Mouse (Mus musculus) granulocyte monocyte progenitor cell, adult 5-6 weeks (primary cell): ENCODE measurements around the gene Ptgfrn. TPM values are rescaled to one million over a fixed set of nuclear protein-coding genes. Genes with fewer than 3 reads are reported as not detected.
A peak's percentile ranks its signal among the peaks of the same experiment; 100 is the strongest.

Source experiments
- ATAC-seq: replicated peaks from 2 replicates; pipeline ENCODE4 v1.8.0; 2016; ENCODE audit warnings: mild to moderate bottlenecking, moderate TSS enrichment, inconsistent platforms; ENCODE audit not compliant: poor library complexity, severe bottlenecking
- total RNA-seq, 2 experiments: library from RNA; stranded (forward) in 1 of 2; stranded (reverse) in 1 of 2; fragments of 200-712, 200-1000 nt in 1 of 2; fragments of >200 nt in 1 of 2; fragmentation: Nextera tagmentation in 1 of 2; gene quantifications; 2 replicates each; pipeline ENCODE4 v1.2.3; 2014 to 2017

Ptgfrn gene
- total RNA-seq, 2 experiments from 2014 or later = not detected

DNA sequence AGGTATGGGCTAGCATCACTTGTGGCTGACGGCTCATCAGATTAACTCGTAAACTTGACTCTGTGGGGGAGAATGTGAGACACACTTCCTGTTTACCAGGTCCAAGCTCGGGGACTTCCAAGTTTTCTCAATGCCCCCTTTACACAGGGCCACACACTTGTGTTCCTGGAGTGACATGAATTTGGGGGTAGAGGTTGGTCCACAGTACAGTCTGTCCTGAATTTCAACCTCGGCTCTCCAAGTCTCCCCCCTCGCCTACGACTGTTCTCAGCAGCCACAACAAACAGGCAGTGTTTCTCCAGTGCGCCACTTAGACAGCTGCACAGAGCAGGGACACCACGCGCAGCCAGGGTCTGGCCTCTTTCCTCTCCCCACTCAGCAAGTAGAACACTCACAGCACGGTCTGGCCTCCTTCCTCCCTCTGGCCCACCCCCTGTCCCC, 97.9 kb downstream of the Ptgfrn start:
- peak; percentile 34 for ATAC-seq

DNA sequence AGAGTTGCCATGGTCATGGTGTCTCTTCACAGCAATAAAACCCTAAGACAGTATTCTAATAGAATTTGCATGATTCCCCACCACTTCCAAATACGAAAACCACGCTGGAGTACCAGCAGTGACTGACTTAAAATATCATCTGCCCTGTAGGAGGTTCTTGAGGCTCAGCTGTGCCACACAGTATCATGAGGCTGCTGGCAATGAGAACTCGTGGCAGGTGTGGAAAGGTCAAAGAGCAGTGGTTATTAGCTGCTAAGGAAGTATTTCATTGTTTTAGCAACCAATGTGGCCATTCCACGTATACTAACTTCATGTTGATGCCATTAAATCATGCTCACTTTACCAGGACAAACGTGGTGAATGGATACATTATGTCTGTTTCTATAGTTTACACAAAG, 98.9 kb downstream of the Ptgfrn start:
- 0 out of 2 replicates have a peak, but pooled peaks have one; percentile 16 for ATAC-seq

DNA sequence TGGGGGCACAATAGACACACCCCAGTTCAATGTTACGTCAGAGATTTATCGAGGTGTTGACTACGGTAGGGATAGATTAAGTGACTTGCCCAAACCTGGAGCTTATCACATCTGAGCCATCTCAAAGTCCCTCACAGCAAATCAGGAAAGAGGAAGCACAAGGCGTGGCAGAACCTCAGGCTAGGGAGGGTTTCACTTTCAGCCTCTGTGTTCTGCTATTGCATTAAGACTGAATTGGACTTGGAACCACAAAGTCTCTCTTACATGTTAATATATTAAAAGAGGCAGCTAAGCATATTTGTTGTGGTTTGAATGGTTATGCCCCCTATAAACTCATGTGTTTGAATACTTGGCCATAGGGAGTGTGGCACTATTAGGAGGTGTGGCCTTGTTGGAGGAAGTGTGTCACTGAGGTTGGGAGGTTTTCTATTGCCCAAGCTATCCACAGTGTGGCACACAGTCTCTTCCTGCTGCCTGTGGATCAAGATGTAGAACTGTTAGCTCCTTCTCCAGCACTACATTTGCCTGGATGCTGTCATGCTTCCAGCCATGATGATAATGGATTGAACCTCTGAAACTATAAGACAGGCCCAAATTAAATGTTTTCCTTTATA, 99.4 kb downstream of the Ptgfrn start:
- peak; percentile 87 for ATAC-seq

DNA sequence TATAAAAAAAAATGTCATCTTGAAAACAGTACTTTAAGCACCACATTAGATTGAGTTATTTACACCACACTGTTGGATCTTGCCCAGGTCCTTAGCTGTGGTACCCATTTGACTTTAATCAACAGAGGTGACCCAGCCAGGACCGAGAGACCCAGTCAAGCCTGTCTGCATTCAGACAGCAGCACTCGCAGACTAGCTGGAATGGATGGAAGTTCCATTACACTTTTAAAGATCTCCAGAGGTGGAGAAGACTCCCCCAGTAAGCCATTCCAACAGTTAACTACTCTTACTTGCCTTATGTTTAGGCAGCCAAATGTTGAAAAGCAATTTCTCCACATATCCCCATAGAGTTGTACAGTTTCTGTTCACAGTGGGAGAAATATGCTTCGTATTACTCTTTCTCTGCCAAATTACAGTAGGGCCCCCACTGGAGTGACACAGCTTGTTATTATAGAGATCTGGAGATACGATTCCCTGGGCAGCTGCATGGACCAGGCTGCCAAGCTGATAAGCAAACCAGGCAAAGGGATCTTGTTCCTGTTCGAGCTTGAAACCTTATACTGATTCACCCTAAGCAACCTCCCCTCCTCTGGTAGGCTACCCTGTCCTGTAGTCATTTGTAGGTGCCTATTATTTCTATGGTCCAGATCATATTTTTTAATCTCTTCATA, 102.8 kb downstream of the Ptgfrn start:
- ATAC-seq = no peak

DNA sequence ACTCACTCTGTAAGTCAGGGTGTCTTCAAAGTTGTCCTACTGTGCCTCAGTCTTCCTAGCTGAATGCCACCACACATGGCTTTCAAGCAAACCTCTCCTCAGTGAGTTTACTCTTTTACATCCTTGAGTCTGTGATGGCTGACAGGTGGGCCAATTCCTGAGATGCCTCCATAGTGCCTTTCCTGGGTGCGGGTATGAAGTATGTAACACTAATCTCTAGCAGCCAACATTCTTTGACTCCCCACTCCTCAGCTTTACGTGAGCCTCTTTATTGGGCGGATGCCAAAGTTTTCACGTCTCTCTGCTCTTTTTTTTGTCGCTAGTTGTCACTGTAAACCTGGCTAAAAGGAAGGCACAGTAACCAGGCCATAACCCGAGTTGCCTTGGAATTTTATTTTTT, 104.7 kb downstream of the Ptgfrn start:
- no peak for ATAC-seq

DNA sequence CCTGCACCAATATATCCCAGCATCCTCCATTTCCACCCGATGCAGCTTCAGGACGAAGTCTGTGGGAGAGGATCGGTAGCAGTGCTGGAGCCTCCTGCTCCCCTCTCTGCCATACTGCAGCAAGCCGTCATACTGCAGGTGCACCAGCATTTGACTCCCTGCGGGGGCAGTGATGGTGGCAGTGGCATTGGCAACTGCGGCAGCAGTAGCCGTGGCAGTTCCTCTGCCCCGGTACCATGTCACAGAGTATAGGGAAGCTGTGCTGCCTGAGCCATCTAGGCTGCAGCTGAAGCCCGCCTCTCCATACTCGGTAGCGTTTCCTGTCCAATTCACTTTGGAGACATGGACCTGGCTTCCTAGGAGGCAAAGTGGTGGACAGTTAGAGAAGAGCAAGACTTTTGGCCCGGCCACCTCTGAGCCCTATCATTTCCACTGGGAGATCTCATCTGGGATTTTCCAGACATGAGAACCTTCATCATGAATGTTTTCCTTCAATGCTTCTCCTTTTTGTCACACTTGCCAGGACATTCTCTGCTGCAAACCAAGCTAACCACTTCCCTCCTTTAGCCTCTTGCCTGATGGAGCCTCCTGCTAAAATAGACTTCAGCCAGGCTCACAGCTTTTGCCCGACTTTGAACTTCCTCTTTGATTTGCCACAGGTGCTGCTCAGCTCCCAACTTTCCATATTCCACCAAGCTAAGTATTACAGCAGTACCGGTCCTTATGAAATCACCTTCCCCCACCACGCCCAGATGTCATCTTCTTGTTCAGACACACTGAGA, 106.3 kb downstream of the Ptgfrn start:
- ATAC-seq = peak; percentile 83

- no peak for ATAC-seq
Observed at GRCm38 (mm10) chr3:100999732-101000131, 110.3 kb downstream of the Ptgfrn start.

DNA sequence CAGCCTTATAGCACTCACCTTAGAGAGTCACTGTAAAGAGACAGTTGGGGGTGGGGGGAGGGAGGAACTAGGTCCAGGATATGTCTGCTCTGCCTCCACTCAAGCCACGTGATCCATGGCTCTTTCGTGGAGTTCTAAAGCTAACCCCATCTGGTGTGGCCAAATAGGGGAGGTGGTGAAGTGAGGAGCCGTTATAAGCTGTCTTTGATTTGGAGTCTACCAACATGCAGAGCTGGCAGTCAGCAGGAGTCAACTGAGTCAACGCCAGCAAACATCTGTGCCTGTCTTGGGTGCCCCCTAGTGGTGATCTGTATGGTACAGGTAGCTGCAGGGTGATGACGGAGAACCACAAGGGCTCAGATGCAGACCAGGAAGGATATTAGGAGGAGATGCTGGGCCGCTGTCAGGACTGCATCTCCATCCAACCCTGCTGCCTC, 111.2 kb downstream of the Ptgfrn start:
- peak; percentile 28 for ATAC-seq

DNA sequence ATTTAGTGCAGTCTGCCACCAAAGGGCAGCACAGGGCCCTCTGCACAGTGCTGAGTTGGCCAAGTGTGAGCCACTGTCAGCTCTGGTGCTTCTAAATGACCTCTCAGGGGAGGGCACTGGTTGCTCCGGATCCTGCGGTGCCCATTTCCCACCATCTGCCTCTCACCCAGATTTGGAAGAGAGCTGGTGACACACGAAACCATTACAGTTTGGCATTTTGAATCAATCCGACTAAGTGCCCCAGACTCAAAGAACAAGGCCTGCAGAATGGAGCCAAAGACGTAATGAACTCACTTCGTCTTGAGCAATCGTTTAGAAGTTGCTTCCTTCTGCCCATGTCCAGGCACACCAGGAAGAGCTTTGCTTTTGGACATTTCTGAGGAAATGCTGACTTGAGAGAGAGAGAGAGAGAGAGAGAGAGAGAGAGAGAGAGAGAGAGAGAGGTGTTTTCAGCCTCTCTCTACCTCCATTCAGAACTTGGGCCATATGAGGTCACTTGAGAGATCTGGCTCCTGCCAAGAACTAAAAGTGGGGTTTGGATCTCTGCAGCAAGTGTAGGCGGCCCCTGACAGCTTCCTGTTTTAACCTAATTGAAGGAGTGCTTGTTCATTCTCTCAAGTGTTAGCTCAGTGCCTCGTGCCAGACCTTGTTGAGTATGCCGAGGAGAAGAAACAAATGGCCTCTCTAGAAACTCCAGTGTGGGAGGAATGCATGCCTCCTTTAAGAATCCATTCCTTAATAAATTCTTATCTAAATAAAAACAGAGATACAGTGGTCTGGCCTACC, 112.1 kb downstream of the Ptgfrn start:
- peak; percentile 28 for ATAC-seq

DNA sequence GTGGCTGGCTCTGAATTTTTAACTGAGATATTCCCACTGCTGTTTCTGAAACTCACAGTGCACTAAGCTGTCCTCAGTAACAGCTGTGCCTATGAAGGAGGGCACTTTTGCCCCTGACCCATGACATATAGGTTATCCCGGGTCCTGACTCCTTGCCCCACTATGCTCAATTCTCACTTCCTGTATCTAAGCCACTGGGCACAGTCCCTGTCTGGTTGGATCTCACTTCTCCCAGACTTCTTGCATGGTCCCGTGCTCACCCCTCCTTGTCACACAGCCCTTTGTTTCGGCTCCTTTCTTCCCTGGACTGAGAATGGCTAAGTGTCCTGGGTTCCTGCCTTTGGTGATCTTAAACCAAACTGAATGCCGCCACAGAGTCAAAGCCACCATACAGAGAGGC, 115.8 kb downstream of the Ptgfrn start:
- ATAC-seq = peak; percentile 73

GRCm38 (mm10) chr3:100993718-100994117, 116.4 kb downstream of the Ptgfrn start:
- peak; percentile 85 for ATAC-seq

- ATAC-seq = no peak
Observed at GRCm38 (mm10) chr3:100993158-100993557, 116.9 kb downstream of the Ptgfrn start.

Other genes starting within 250 kb of the Ptgfrn start
- 14.6 and 15.7 TPM in 2 replicates for gene Trim45, start 188.1 kb downstream of the Ptgfrn start, total RNA-seq (2014; fragmentation: Nextera tagmentation)
- gene Trim45, start 188.1 kb downstream of the Ptgfrn start, total RNA-seq (2017) = 26.2 and 29.3 TPM in 2 replicates
- 21.3 and 23.5 TPM in 2 replicates for gene Ttf2, start 140.6 kb downstream of the Ptgfrn start, total RNA-seq (2014; fragmentation: Nextera tagmentation)
- 29.0 and 29.2 TPM in 2 replicates for gene Ttf2, start 140.6 kb downstream of the Ptgfrn start, total RNA-seq (2017)
- not detected in 2 replicates for gene Cd101, start 80.7 kb downstream of the Ptgfrn start, total RNA-seq (2014; fragmentation: Nextera tagmentation)
- gene Cd101, start 80.7 kb downstream of the Ptgfrn start, total RNA-seq (2017) = 0.17 and 0.36 TPM in 2 replicates
- gene Cd2, start 177.7 kb upstream of the Ptgfrn start, total RNA-seq (2014; fragmentation: Nextera tagmentation) = not detected in 2 replicates
- not detected in 2 replicates for gene Cd2, start 177.7 kb upstream of the Ptgfrn start, total RNA-seq (2017)